Mouse (Mus musculus) erythroblast, embryonic 14.5 days (primary cell): ENCODE results near the gene Galk1.

Experiments
- GATA1 ChIP-seq: IDR thresholded peaks from 2 replicates; pipeline ENCODE4 v1.6.1; 2012; ENCODE audit warnings: low read length, inconsistent platforms, mixed read lengths
- TAL1 ChIP-seq: IDR thresholded peaks from 3 replicates; pipeline ENCODE4 v1.6.1; 2012; ENCODE audit warnings: low read length, inconsistent platforms, mixed read lengths

DNA sequence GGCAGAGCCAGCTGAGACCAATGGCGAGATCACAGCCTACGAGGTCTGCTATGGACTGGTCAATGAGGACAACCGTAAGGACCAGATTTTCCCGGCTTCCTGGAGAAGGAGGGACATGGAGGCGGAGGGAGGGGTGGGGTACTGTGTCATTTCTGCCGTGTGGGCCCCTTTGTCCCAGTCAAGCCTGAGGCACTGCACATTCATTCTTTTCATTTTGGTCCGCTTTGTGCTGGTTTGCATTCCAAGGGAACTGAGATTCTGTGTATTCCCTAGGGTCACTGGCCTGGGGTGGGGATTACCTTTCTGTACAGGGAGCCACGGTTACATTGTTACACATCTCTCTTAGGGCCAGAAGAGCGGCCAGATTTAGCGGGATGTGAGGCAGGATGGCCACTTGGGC, 11.9 kb downstream of the Galk1 start:
- no peak for TF ChIP-seq GATA1
- no peak for TF ChIP-seq TAL1
